Mouse (Mus musculus) bone marrow macrophage, adult 2 months (primary cell): ENCODE measurements around the gene Ecel1.

Experiments
- CTCF ChIP-seq: IDR thresholded peaks from 2 replicates; pipeline ENCODE4 v1.5.1; 2012; ENCODE audit warnings: low read depth, mild to moderate bottlenecking, low read length, moderate library complexity
- POLR2A ChIP-seq: IDR thresholded peaks from 2 replicates; pipeline ENCODE4 v1.6.1; 2012; ENCODE audit warnings: mild to moderate bottlenecking, low read depth, low read length, borderline replicate concordance

DNA sequence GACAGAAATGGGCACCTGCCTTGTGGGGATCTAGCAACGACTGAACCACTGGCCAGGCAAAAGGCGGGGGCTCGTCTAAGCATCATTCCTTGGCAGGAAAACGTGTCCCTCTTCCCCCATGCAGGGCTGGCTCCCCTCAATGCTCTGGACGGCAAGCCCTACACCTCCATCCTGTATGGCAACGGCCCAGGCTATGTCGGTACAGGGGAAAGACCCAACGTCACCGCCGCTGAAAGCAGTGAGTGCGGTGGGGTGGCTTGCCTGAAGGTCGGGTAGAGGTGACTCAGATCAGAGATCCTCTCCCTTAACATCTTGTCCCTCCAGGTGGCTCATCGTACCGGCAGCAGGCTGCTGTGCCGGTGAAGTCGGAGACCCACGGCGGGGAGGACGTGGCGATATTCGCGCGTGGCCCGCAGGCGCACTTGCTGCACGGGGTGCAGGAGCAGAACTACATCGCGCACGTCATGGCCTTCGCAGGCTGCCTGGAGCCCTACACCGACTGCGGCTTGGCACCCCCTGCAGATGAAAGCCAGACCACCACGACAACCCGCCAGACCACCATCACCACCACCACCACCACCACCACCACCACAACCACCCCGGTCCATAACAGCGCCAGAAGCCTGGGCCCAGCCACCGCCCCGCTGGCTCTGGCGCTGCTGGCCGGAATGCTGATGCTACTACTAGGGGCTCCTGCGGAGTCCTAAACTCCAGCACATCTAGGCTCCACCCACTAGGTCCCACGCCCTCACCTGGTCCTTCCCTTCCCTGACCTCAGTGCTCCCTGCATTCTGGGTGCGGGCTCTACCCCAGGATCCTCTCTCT, 28.9 kb downstream of the Ecel1 start:
- TF ChIP-seq CTCF (no peak), POLR2A (no peak)
